Mouse (Mus musculus): ENCODE measurements around the gene Atp8a2.
"Not testable (repeated sequence)": the region's sequence is repeated elsewhere in the genome, so short reads cannot be mapped to it uniquely, and the experiment has no call there.

Gene Atp8a2

GRCm38 (mm10) chr14:59838446-59839259 is 358.3 kb downstream of the Atp8a2 start:
- DNase-seq: not testable (repeated sequence)

- not testable (repeated sequence) for DNase-seq
Observed at GRCm38 (mm10) chr14:59837691-59838241, 359.2 kb downstream of the Atp8a2 start.

DNA sequence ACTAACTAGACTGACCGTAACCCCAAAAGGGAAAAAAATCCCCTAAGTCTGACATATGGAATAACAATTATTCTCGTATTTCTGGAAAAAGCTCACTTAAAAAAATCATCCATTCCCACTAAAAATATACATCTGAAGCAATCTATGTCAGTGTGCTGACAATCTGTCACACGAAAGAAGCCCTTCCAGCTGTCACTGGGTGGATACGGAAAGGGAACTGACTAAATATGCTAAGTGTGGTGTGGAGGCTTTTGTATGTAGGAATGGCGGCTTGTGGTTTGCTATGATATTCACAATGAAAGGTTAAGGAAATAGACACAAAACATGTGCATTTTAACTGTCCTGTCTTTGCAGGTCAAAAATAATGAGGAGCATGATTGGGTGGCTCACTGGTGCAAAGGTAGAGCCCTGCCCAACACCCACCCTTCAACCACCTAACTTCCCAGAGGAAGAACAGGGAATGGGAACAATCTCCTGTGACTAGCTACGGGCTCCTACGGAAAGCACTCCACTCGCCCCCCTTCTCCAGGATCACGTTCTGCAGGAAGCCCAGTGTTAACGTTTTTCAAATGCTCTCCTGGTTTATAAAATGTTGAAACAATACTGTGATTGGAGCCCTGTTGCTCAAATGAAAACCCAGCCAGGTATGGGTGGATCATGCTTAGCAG is 360.0 kb downstream of the Atp8a2 start:
- DNase-seq: no peak

GRCm38 (mm10) chr14:59829580-59829979 is 367.4 kb downstream of the Atp8a2 start:
- DNase-seq: no peak

DNA sequence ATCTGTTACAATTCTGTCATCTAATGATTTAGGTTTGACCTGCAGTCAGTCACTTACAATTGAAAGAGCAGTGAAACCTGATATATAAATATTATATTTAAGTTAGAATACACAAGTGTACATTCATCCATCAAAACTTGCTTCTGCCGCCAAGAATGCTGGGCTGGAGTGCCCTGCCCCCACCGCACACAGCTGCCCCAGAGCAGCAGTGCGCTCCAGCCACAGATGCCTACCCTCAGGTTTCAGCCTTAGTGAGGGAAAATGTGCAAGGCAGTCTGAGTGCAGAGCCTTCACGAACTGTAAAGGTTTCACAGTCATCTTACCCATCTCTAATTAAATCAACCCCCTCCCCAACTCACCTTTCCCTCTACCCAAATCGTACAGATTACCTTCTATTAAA is 369.6 kb downstream of the Atp8a2 start:
- no peak for DNase-seq

GRCm38 (mm10) chr14:59820115-59820419 is 376.9 kb downstream of the Atp8a2 start:
- DNase-seq: no peak

DNA sequence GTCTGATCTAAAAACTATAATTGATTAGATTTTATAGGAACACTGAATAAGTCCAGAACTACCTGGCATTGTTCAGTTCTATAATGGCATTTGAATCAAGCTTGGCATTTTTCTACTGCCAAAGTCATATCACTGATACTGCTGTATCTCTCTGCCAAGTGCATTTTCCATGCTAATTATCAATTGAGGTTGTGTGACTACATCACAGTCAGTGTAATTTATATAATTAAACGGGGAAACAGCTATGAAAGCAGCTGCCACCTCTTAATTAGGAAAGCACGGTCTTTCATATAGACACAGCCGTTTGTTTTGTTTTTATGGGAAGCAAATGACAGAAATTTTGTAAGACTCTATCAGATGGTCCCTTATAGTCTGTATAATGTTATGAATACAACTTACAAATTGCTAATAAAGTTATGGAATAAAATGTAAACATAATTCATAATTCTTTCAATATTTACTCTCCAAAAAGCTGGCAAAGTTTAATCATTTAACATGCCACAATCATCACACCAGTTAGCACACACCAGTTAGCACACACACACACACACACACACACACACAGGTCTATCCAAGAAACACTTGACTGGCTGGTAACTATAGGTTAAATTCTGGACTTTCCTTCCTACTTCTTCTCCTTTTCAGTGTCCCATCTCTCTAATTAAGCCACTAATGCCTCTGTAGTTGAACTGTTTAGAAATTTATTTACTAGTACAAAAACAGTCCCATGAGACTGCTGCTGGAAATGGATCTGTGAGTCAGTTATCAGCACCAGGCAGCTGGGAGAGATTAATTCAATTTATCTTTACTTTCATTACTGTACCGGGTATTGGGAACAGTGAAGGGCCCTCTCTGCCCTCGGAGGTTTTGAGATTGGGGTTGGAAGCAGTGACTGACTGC is 377.5 kb downstream of the Atp8a2 start:
- no peak for DNase-seq

GRCm38 (mm10) chr14:59810316-59810715 is 386.7 kb downstream of the Atp8a2 start:
- DNase-seq: not testable (repeated sequence)

- DNase-seq: no peak
Observed at GRCm38 (mm10) chr14:59809790-59810189, 387.2 kb downstream of the Atp8a2 start.

DNA sequence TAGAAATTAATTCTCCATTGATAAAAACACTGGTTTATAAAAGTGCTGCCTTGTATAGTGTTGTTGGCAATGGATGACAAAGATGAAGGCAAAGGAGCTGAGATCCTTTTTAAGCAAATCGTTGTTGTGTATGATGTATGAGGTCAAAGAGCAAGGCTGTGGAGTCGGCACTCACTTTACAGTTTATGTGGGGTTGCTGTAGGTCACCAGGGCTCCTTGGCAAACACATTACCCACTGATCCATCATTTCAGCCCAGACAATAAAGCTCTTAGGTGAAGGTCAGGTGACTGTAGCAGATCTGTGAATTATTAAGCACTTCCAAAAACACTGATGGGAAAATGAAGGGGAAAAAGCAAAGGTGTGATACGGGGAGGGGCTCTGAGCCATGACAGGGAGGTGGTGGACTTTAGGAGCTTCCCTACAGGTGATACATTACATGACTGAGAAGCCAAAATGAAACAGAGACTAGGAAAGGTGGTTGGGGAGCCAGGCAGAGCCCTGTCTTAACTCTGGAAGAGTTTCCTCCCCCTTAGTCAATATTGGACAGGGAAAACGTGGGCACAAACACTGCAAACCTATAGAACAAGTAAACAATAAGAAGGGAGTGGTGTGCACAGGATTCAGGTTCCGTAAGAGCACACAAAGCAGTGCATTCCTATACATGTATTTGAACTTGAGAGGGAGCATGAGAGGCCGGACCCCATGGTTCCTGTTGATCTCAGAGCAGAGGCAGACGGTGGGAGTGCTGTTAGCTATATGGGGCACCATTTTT is 389.3 kb downstream of the Atp8a2 start:
- no peak for DNase-seq

DNA sequence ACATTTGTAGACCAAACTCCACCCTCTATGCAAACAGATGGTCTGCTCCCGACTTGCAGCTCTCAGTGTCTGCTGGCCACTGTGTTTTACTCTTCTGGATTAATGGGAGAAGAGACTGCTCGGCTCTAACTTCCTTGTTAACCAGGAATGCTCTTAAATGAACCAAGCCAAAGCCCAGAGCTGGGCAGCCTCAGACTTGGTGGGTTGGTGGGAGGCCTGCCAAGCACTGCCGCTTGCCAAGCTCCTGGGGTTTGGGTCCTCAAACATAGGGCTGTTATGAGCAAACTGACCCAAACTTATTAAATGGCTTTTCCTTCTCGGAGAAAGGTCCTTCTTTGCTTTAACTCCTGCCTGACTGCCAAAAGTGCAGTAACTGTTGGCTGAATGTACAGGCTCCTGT is 390.1 kb downstream of the Atp8a2 start:
- DNase-seq: no peak

GRCm38 (mm10) chr14:59806159-59806558 is 390.8 kb downstream of the Atp8a2 start:
- DNase-seq: peak in 1 of 2 experiments; percentile 1

DNA sequence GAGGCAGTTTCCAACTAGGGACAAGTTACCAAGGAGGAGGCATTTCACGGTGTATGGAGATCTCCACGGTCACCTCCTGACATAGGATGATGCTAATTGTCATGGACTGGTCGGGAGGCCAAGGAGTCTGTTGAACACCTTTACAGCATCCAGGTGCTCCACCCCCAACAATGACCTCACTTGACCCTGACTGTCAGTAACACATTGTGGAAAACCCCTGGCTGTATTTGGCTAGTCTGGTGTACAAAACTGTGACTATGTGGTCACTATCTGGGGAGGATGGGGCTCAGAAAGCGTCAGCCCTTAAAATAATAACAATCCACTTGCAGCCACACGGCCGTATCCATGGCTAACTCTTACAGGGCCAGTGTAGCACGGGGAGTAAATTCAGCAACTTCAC is 391.3 kb downstream of the Atp8a2 start:
- no peak for DNase-seq

GRCm38 (mm10) chr14:59801961-59802599 is 394.9 kb downstream of the Atp8a2 start:
- peak; percentile 19 to 22 for DNase-seq

- no peak for DNase-seq
Observed at GRCm38 (mm10) chr14:59799511-59799910, 397.5 kb downstream of the Atp8a2 start.

DNA sequence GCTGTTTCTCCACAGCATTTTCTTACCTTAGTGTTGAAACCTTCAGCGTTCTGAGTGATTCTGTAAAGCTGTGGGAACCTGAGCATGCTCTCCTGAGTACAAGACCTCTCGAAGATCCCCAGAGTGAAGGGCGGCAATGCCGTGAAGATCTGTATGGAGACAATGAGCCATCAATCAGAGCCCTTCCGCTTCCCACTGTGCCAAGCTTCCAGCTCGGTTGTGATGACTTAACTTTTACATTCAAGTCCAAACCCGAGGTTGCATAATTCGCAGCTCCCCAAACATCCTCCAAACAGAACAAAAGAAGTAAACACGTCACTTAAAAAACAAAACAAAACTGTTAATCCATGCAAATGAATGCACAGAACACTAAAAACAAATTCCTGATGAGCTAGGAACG is 403.1 kb downstream of the Atp8a2 start:
- DNase-seq: no peak

- no peak for DNase-seq
Observed at GRCm38 (mm10) chr14:59783348-59784341, 413.3 kb downstream of the Atp8a2 start.

- DNase-seq: no peak
Observed at GRCm38 (mm10) chr14:59780391-59780790, 416.6 kb downstream of the Atp8a2 start.

DNA sequence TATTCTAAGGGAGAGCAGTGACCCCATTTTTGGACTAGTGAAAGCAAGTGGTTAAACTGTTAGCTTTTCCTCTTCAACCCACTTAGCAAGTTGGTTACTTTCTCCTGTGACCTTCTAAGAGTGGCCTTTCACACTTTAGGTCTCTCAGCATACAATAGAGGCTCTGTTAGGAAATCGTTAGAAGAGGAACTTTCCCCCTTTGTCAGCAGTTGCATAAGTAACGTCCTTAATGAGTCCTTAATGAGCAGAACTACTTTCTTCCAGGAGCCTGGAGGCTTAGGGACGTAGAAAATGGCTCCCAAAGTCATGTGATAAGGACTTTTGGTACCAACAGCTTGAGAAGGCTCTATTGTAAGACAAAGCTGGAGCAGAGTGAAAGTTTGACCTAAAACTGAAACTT is 434.8 kb downstream of the Atp8a2 start:
- DNase-seq: no peak

DNA sequence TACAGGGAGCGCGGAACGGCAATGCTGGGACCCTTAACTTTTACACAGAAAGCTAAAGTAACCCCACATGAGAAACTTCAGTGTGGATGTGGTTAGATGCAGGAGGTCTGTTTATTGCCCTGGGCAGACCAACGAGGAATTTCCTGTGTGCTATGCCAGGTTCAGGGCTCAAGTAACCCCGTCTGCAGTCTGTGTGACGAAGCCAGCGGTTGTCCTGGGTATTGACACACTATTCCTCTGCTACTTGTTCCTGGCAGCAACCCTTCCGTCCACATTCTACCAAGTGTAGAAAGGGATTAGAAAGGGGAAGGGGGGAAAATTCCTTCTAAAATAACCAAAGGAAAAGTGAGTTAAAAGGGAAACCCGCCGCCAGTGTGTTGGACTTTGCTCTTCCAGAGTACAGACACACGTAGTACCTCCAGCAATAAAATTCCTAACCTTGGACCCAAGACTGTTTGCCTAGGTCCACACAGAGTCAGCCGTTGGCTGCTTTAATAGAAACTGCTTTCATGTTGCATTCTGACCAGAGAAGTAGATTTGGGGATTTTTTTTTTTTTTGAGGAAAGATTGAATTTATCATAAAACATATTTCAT is 437.0 kb downstream of the Atp8a2 start:
- DNase-seq: peak; percentile 31 to 39

Data from kidney, postnatal 36 days (tissue).